Comparison of ENCODE assay signal across 25 mouse cellular contexts in the genomic region with DNA sequence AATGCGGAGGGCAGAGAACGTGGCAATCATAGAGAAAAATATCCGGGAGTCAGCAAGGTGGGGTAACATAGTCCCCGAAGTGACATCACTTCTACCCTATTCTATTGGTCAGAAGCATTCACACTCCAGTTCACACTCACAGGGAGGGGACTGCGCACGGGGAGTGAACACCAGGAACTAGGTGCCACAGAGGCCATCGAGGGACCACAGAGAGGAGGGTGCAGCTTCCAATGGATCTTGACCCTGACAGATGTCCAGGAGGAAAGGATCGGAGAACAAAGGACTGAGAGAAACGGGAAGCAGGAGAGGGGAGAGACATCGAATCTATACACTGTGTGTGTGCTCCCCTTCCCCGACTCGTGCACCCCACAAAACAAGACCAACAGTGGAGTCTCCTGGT. TPM values are rescaled to one million over a fixed set of nuclear protein-coding genes. Genes with fewer than 3 reads are reported as not detected.
DNase-seq lines count a peak whose midpoint lies in the region; ATAC-seq and TF ChIP-seq lines count a peak whose summit lies in the region.
"Had no signal": no experiment of that assay in that cellular context is flagged by ENCODE, and none has a peak within 500 bp of the region (broad histone marks: within the 10 kb centered on the region; RNA-seq: fewer than 3 reads in every experiment).

No protein-coding gene starts in this region.

- no peaks in the 10 kb centered on the region for H3K9me3 ChIP-seq in hindbrain, embryonic 12.5 days (replicated peaks)
- H3K9me3 ChIP-seq in hindbrain, embryonic 11.5 days (ENCODE audit: control insufficient read depth, low read length) = no peaks in the 10 kb centered on the region
- no peaks in the 10 kb centered on the region for H3K9me3 ChIP-seq in forebrain, embryonic 16.5 days (ENCODE audit: control insufficient read depth, low read length)
- no peaks in the 10 kb centered on the region for H3K9me3 ChIP-seq in stomach, postnatal 0 days (ENCODE audit: control insufficient read depth, low read length)
- H3K9me3 ChIP-seq: liver, embryonic 15.5 days had no signal

- H3K36me3 ChIP-seq in hindbrain, embryonic 12.5 days = no peaks in the 10 kb centered on the region
- H3K36me3 ChIP-seq in hindbrain, embryonic 11.5 days (ENCODE audit: control insufficient read depth, insufficient read depth, low read length) = no peaks in the 10 kb centered on the region
- no peaks in the 10 kb centered on the region for H3K36me3 ChIP-seq in testis, adult 2 months (ENCODE audit: control insufficient read depth, insufficient read depth, low read length)
- no peaks in the 10 kb centered on the region for H3K36me3 ChIP-seq in forebrain, embryonic 16.5 days (ENCODE audit: control insufficient read depth, insufficient read depth)
- H3K36me3 ChIP-seq in stomach, postnatal 0 days (ENCODE audit: control insufficient read depth, insufficient read depth, low read length) = no peaks in the 10 kb centered on the region
- H3K36me3 ChIP-seq: liver, embryonic 15.5 days had no signal

- peaks cover 31% of the 10 kb centered on the region for H3K4me1 ChIP-seq in hindbrain, embryonic 12.5 days
- peaks cover 8% of the 10 kb centered on the region for H3K4me1 ChIP-seq in hindbrain, embryonic 11.5 days (replicated peaks; ENCODE audit: control insufficient read depth, insufficient read depth, low read length)
- H3K4me1 ChIP-seq in testis, adult 2 months (ENCODE audit: control insufficient read depth, insufficient read depth, low read length) = peaks cover 15% of the 10 kb centered on the region
- peaks cover 42% of the 10 kb centered on the region for H3K4me1 ChIP-seq in forebrain, embryonic 16.5 days (replicated peaks; ENCODE audit: control insufficient read depth, insufficient read depth, low read length)
- 0 out of 2 replicates have a peak, but pooled peaks cover 2% of the 10 kb centered on the region for H3K4me1 ChIP-seq in stomach, postnatal 0 days (replicated peaks; ENCODE audit: control insufficient read depth, insufficient read depth)

- no peak for TF ChIP-seq EP300 in stomach, postnatal 0 days (optimal IDR thresholded peaks at IDR 0.05)

- WGBS in hindbrain, embryonic 12.5 days = 50% methylated on average over 12 of the region's 12 CpGs
- 49% methylated on average over 12 of the region's 12 CpGs for WGBS in hindbrain, embryonic 11.5 days
- WGBS in forebrain, embryonic 16.5 days = 44% methylated on average over 12 of the region's 12 CpGs
- 46% methylated on average over 12 of the region's 12 CpGs for WGBS in stomach, postnatal 0 days

- no peak for ATAC-seq in hindbrain, embryonic 12.5 days (ENCODE audit: low FRiP score)
- ATAC-seq in hindbrain, embryonic 11.5 days (ENCODE audit: low FRiP score) = no peak
- no peak for ATAC-seq in forebrain, embryonic 16.5 days
- no peak for ATAC-seq in stomach, postnatal 0 days (ENCODE audit: low FRiP score, low TSS enrichment)

- TF ChIP-seq POLR2A in testis, adult 2 months (IDR thresholded peaks at IDR 0.05; ENCODE audit: control insufficient read depth, low read depth, low read length) = no peak

- H3K27me3 ChIP-seq in hindbrain, embryonic 12.5 days = peaks cover 50% of the 10 kb centered on the region
- H3K27me3 ChIP-seq in hindbrain, embryonic 11.5 days (ENCODE audit: control insufficient read depth, insufficient read depth, low read length) = peaks cover 40% of the 10 kb centered on the region
- H3K27me3 ChIP-seq in testis, adult 2 months (ENCODE audit: control insufficient read depth, insufficient read depth, low read length) = peaks cover 5% of the 10 kb centered on the region; the same call in 1 of the 2 replicates
- H3K27me3 ChIP-seq in forebrain, embryonic 16.5 days (replicated peaks; ENCODE audit: control insufficient read depth, insufficient read depth, low read length) = no peaks in the 10 kb centered on the region
- H3K27me3 ChIP-seq in stomach, postnatal 0 days (ENCODE audit: control insufficient read depth, insufficient read depth, low read length) = peaks cover 23% of the 10 kb centered on the region; the same call in 1 of the 2 replicates

- DNase-seq in hindbrain, embryonic 11.5 days (ENCODE audit: low spot score) = no peak
- DNase-seq in testis, postnatal 10 days (ENCODE audit: low spot score) = no peak
- no peak for DNase-seq in c-Kit-positive CD71-positive TER-119-positive erythroid progenitor cells, embryonic 14.5 days (ENCODE audit: low spot score)
- DNase-seq in stomach, postnatal 0 days (ENCODE audit: low spot score) = no peak
- DNase-seq: adrenal gland, postnatal 36 days; B cell, adult 2 months; cerebellum, adult 9-11 months; heart, postnatal 10 days; kidney, adult 18-20 months; kidney, postnatal 14 days; lung, postnatal 10 days; right cerebral cortex, postnatal 14 days had no signal

- no peak overlapping the region for H3K9ac ChIP-seq in hindbrain, embryonic 12.5 days
- no peak overlapping the region for H3K9ac ChIP-seq in hindbrain, embryonic 11.5 days (ENCODE audit: low read depth, low read length)
- 0 out of 2 replicates have a peak overlapping the region, but pooled peaks have one; percentile 9 for H3K9ac ChIP-seq in forebrain, embryonic 16.5 days (replicated peaks; ENCODE audit: low read depth, low read length)
- no peak overlapping the region for H3K9ac ChIP-seq in stomach, postnatal 0 days (ENCODE audit: low read length)
- H3K9ac ChIP-seq: liver, embryonic 15.5 days had no signal

- no peak for TF ChIP-seq CTCF in testis, adult 2 months (IDR thresholded peaks at IDR 0.05; ENCODE audit: control insufficient read depth, insufficient read depth, insufficient replicate concordance, low read depth, low read length)
- TF ChIP-seq CTCF in stomach, postnatal 0 days (IDR thresholded peaks at IDR 0.05; ENCODE audit: low read depth) = no peak

- H3K4me3 ChIP-seq in hindbrain, embryonic 12.5 days = no peak overlapping the region
- no peak overlapping the region for H3K4me3 ChIP-seq in hindbrain, embryonic 11.5 days (ENCODE audit: low read depth, low read length)
- peak overlapping the region; percentile 52 for H3K4me3 ChIP-seq in testis, adult 2 months (ENCODE audit: control insufficient read depth, low read depth, low read length)
- H3K4me3 ChIP-seq in forebrain, embryonic 16.5 days (replicated peaks; ENCODE audit: low read length) = no peak overlapping the region
- no peak overlapping the region for H3K4me3 ChIP-seq in stomach, postnatal 0 days (ENCODE audit: low read depth, low read length)
- H3K4me3 ChIP-seq: layer of hippocampus, adult 2 months; liver, embryonic 15.5 days had no signal

- no peak overlapping the region for H3K4me2 ChIP-seq in hindbrain, embryonic 12.5 days (replicated peaks)
- H3K4me2 ChIP-seq in hindbrain, embryonic 11.5 days (replicated peaks; ENCODE audit: low read depth, low read length) = no peak overlapping the region
- H3K4me2 ChIP-seq in forebrain, embryonic 16.5 days (ENCODE audit: low read length) = no peak overlapping the region
- H3K4me2 ChIP-seq in stomach, postnatal 0 days (replicated peaks; ENCODE audit: low read depth) = no peak overlapping the region
- H3K4me2 ChIP-seq: heart, embryonic 11.5 days; liver, embryonic 15.5 days had no signal

- H3K27ac ChIP-seq in hindbrain, embryonic 12.5 days = peak overlapping the region; percentile 60; the same call in 1 of the 2 replicates
- no peak overlapping the region for H3K27ac ChIP-seq in hindbrain, embryonic 11.5 days (ENCODE audit: low read depth, low read length)
- no peak overlapping the region for H3K27ac ChIP-seq in testis, adult 2 months (ENCODE audit: control insufficient read depth, insufficient read depth, low read depth, low read length)
- H3K27ac ChIP-seq in forebrain, embryonic 16.5 days (ENCODE audit: low read length) = peak overlapping the region; percentile 91
- H3K27ac ChIP-seq in stomach, postnatal 0 days (replicated peaks) = no peak overlapping the region
- H3K27ac ChIP-seq: layer of hippocampus, adult 2 months; liver, embryonic 15.5 days had no signal

RNA-seq across cellular contexts. Expression of a gene that starts 2.7 kb away (rescaled TPM):
- not detected in 2 replicates for polyA plus RNA-seq in hindbrain, embryonic 12.5 days (2016; fragmentation: Nextera tagmentation; extraction: Ambion mirVana)
- polyA plus RNA-seq in hindbrain, embryonic 11.5 days (2014; fragmentation: Nextera tagmentation; extraction: Ambion mirVana) = not detected in 2 replicates
- polyA plus RNA-seq in testis, adult 2 months (2012; rRNA removed) = 1,198 and 1,268 TPM in 2 replicates
- 0.21 TPM in 1 of 2 replicates, not detected in the other for polyA plus RNA-seq in forebrain, embryonic 16.5 days (2015; fragmentation: Nextera tagmentation; extraction: Ambion mirVana)
- not detected in 2 replicates for polyA plus RNA-seq in stomach, postnatal 0 days (2015; fragmentation: Nextera tagmentation; extraction: Ambion mirVana)
- polyA plus RNA-seq: embryonic facial prominence, embryonic 14.5 days; heart, embryonic 11.5 days; limb, embryonic 14.5 days; liver, embryonic 15.5 days; neural tube, embryonic 11.5 days; spleen, adult 2 months; stomach, embryonic 14.5 days; thymus, postnatal 0 days; urinary bladder, adult 2 months had no signal

RNA-seq across cellular contexts. Expression of a gene that starts 38.6 kb away (rescaled TPM):
- 316 and 326 TPM in 2 replicates for polyA plus RNA-seq in hindbrain, embryonic 12.5 days (2016; fragmentation: Nextera tagmentation; extraction: Ambion mirVana)
- polyA plus RNA-seq in hindbrain, embryonic 11.5 days (2014; fragmentation: Nextera tagmentation; extraction: Ambion mirVana) = 142 and 156 TPM in 2 replicates
- 63.4 and 68.8 TPM in 2 replicates for polyA plus RNA-seq in testis, adult 2 months (2012; rRNA removed)
- polyA plus RNA-seq in forebrain, embryonic 16.5 days (2015; fragmentation: Nextera tagmentation; extraction: Ambion mirVana) = 359 and 391 TPM in 2 replicates
- 22.2 and 22.8 TPM in 2 replicates for polyA plus RNA-seq in stomach, postnatal 0 days (2015; fragmentation: Nextera tagmentation; extraction: Ambion mirVana)

RNA-seq across cellular contexts. Expression of a gene that starts 39.3 kb away (rescaled TPM):
- 1.8 and 2.0 TPM in 2 replicates for polyA plus RNA-seq in hindbrain, embryonic 12.5 days (2016; fragmentation: Nextera tagmentation; extraction: Ambion mirVana)
- polyA plus RNA-seq in hindbrain, embryonic 11.5 days (2014; fragmentation: Nextera tagmentation; extraction: Ambion mirVana) = 1.0 and 1.1 TPM in 2 replicates
- 2.0 and 2.3 TPM in 2 replicates for polyA plus RNA-seq in testis, adult 2 months (2012; rRNA removed)
- polyA plus RNA-seq in forebrain, embryonic 16.5 days (2015; fragmentation: Nextera tagmentation; extraction: Ambion mirVana) = 0.51 and 0.92 TPM in 2 replicates
- polyA plus RNA-seq in stomach, postnatal 0 days (2015; fragmentation: Nextera tagmentation; extraction: Ambion mirVana) = 15.9 and 19.2 TPM in 2 replicates

Comparison
In these comparisons a context has a peak if more than half of its experiments do, and no peak if none do; other contexts are left out.
1. H3K27ac ChIP-seq: peak in hindbrain, embryonic 12.5 days (single experiment) and forebrain, embryonic 16.5 days (single experiment); none in hindbrain, embryonic 11.5 days (single experiment), testis, adult 2 months (single experiment) and stomach, postnatal 0 days (single experiment).
2. RNA of a gene that starts 2.7 kb away (polyA plus RNA-seq): 1,198 to 1,268 TPM in testis, adult 2 months; 0.21 TPM in forebrain, embryonic 16.5 days, not detected in hindbrain, embryonic 12.5 days, not detected in hindbrain, embryonic 11.5 days and not detected in stomach, postnatal 0 days; every median in the first group is over 100 times any median in the second.